Mouse (Mus musculus): ENCODE results near the gene Pskh1. TPM values are rescaled to one million over a fixed set of nuclear protein-coding genes. Genes with fewer than 3 reads are reported as not detected.
A peak's percentile ranks its signal among the peaks of the same experiment; 100 is the strongest.

Pskh1 gene
- polyA plus RNA-seq, 1 experiment, result 51.2 TPM

DNA sequence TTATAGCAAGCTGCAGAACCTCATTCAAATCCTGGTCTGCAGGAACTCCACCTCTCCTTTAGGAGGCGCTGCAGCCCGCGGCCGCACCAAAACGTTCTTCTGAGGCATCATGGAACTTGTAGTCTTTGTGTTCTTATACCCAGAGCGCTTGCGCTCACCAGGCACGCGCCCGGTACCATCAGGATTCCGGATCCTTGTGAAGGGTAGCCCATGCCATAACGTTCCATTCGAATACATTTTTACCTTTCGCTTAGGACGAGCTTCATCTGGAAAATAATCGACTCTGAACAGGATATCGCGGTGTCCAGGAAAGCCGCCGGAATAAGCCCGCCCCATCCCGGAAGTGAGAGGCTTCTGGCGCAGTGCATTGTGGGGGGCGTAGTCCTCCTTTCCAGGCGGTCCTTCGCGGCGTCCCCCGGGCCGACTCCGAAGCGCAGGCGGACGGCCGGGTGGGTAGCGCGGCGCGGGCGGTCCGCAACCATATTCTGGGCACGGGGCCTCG lies 45.5 kb upstream of the Pskh1 start, which contains the start of gene Thap11:
TSS of gene Thap11 (plus strand) at position 418 of the 502 bp plus-strand sequence.
- Histone ChIP-seq H3K36me3 (ENCODE audit: control insufficient read depth, insufficient read depth, low read length) (no peaks in the 10 kb centered on the region), H3K4me1 (replicated peaks; ENCODE audit: control insufficient read depth, insufficient read depth, low read length) (peaks cover 18% of the 10 kb centered on the region), H3K27ac (ENCODE audit: control insufficient read depth, insufficient read depth, low read length) (peak within 1 kb of the TSS; percentile 50; the same call in 1 of the 2 replicates), H3K4me3 (ENCODE audit: control insufficient read depth, insufficient read depth, low read length) (peak within 1 kb of the TSS; percentile 73), H3K27me3 (ENCODE audit: control insufficient read depth, insufficient read depth, low read length) (no peaks in the 10 kb centered on the region)
- TF ChIP-seq POLR2A (IDR thresholded peaks at IDR 0.05; ENCODE audit: control insufficient read depth, extremely low read depth, insufficient read depth, low read length, poor library complexity) (peak; percentile 61; the same call in 1 of the 2 replicates), CTCF (IDR thresholded peaks at IDR 0.05; ENCODE audit: borderline replicate concordance, control insufficient read depth, extremely low read depth, insufficient read depth, low read length, poor library complexity) (peak; percentile 77; the same call in 1 of the 2 replicates)
- under 1% methylated on average over 43 of the region's 43 CpGs for WGBS
- peak; percentile 96 for DNase-seq

DNA sequence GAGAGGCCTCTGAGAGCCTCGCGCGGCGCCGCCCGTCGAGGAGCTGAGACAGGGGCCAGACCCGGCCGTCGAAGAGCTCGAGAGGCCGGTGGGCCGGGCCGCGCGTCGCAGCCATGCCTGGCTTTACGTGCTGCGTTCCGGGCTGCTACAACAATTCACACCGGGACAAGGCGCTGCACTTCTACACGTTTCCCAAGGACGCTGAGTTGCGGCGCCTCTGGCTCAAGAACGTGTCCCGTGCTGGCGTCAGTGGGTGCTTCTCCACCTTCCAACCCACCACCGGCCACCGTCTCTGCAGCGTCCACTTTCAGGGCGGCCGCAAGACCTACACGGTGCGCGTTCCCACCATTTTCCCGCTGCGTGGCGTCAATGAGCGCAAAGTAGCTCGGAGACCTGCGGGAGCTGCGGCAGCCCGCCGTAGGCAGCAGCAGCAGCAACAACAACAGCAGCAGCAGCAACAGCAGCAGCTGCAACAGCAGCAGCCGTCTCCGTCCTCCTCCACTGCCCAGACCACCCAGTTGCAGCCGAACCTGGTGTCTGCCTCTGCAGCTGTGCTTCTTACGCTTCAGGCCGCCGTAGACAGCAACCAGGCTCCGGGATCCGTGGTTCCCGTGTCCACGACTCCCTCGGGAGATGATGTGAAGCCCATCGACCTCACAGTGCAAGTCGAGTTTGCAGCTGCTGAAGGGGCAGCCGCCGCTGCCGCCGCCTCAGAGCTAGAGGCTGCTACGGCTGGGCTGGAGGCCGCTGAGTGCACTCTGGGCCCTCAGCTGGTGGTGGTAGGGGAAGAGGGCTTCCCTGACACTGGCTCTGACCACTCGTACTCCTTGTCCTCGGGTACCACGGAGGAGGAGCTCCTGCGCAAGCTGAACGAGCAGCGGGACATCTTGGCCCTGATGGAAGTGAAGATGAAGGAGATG lies 44.7 kb upstream of the Pskh1 start:
- peak overlapping the region; percentile 73 for H3K4me3 ChIP-seq (ENCODE audit: control insufficient read depth, insufficient read depth, low read length)
- no peaks in the 10 kb centered on the region for H3K27me3 ChIP-seq (ENCODE audit: control insufficient read depth, insufficient read depth, low read length)
- DNase-seq, result peak; percentile 49
- under 1% methylated on average over 71 of the region's 71 CpGs for WGBS
- H3K27ac ChIP-seq (ENCODE audit: control insufficient read depth, insufficient read depth, low read length), result peak overlapping the region; percentile 7; the same call in 1 of the 2 replicates
- no peaks in the 10 kb centered on the region for H3K36me3 ChIP-seq (ENCODE audit: control insufficient read depth, insufficient read depth, low read length)
- no peak for TF ChIP-seq CTCF (IDR thresholded peaks at IDR 0.05; ENCODE audit: borderline replicate concordance, control insufficient read depth, extremely low read depth, insufficient read depth, low read length, poor library complexity)
- TF ChIP-seq POLR2A (IDR thresholded peaks at IDR 0.05; ENCODE audit: control insufficient read depth, extremely low read depth, insufficient read depth, low read length, poor library complexity), result no peak
- H3K4me1 ChIP-seq (replicated peaks; ENCODE audit: control insufficient read depth, insufficient read depth, low read length), result peaks cover 15% of the 10 kb centered on the region

DNA sequence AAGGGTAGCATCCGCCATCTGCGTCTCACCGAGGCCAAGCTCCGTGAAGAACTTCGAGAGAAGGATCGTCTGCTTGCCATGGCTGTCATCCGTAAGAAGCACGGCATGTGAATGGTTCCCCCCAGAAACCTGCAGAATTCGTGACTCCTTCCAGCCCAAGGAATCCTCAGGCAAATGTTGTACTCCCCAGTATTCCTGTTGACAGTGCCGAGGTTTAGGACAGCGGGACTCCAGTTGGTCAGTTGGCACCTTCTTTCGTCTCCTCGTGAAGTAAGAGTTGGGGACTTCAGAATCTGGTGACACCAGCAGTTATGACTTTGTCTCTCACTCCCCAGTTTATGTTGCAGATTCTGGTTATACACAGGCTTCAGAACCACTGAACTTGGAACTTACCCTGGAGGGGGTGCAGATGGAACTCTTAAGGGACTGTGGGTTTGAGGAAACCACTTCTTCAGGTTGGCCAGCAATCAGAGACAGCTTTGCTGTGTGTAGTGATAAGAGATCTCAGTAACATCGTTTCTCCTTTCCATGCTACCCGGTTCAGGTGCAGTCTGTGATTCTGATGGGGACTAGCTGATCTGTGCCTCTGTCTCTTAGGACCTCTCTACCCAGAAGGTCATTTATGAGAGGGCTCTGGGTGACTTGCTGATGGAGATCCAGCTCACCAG lies 43.9 kb upstream of the Pskh1 start:
- H3K36me3 ChIP-seq (ENCODE audit: control insufficient read depth, insufficient read depth, low read length), result no peaks in the 10 kb centered on the region
- H3K4me3 ChIP-seq (ENCODE audit: control insufficient read depth, insufficient read depth, low read length), result peak overlapping the region; percentile 73
- H3K27me3 ChIP-seq (ENCODE audit: control insufficient read depth, insufficient read depth, low read length), result no peaks in the 10 kb centered on the region
- WGBS, result 31% methylated on average over 15 of the region's 15 CpGs
- no peak for TF ChIP-seq POLR2A (IDR thresholded peaks at IDR 0.05; ENCODE audit: control insufficient read depth, extremely low read depth, insufficient read depth, low read length, poor library complexity)
- no peak for TF ChIP-seq CTCF (IDR thresholded peaks at IDR 0.05; ENCODE audit: borderline replicate concordance, control insufficient read depth, extremely low read depth, insufficient read depth, low read length, poor library complexity)
- peaks cover 13% of the 10 kb centered on the region for H3K4me1 ChIP-seq (replicated peaks; ENCODE audit: control insufficient read depth, insufficient read depth, low read length)
- H3K27ac ChIP-seq (ENCODE audit: control insufficient read depth, insufficient read depth, low read length), result no peak overlapping the region
- no peak for DNase-seq

DNA sequence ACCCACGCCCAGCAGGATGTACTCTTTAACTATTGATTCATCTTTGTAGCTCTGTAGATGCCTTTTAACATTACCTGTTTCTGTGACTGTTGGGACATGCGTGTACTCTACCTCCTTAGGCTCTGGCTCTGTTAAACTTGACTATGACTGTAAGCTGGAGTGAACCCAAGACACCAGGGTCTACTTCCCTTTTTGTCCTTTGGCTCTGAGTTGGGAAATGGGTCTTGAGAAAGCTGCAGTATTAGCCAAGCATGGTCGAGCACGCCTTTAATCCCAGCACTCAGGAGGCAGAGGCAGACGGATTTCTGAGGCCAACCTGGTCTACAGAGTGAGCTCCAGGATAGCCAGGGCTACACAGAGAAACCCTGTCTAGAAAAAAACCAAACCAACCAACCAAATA lies 41.7 kb upstream of the Pskh1 start:
- WGBS, result 84% methylated on average over 5 of the region's 5 CpGs
- no peak overlapping the region for H3K27ac ChIP-seq (ENCODE audit: control insufficient read depth, insufficient read depth, low read length)
- DNase-seq, result no peak

DNA sequence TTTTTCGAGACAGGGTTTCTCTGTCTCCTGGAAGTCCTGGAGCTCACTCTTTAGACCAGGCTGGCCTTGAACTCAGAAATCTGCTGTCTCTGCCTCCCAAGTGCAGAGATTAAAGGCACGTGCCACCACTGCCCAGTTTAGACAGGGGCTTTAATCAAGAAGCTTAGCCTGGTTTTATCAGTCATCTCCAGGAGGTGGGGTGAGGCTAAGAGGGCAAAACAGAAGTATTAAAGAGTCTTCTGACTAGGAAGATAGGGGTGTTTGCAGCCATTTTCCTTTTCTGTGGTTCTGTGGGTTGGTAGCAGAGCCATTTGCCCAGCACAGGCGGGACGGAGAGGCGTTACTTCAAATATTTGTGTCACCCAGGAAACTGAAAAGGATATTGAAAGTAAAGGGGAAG lies 40.9 kb upstream of the Pskh1 start:
- no peak for DNase-seq
- Histone ChIP-seq H3K4me3 (ENCODE audit: control insufficient read depth, insufficient read depth, low read length) (no peak overlapping the region), H3K36me3 (ENCODE audit: control insufficient read depth, insufficient read depth, low read length) (no peaks in the 10 kb centered on the region), H3K27me3 (ENCODE audit: control insufficient read depth, insufficient read depth, low read length) (no peaks in the 10 kb centered on the region), H3K4me1 (replicated peaks; ENCODE audit: control insufficient read depth, insufficient read depth, low read length) (peaks cover 13% of the 10 kb centered on the region), H3K27ac (ENCODE audit: control insufficient read depth, insufficient read depth, low read length) (no peak overlapping the region)
- TF ChIP-seq POLR2A (IDR thresholded peaks at IDR 0.05; ENCODE audit: control insufficient read depth, extremely low read depth, insufficient read depth, low read length, poor library complexity), result no peak
- no peak for TF ChIP-seq CTCF (IDR thresholded peaks at IDR 0.05; ENCODE audit: borderline replicate concordance, control insufficient read depth, extremely low read depth, insufficient read depth, low read length, poor library complexity)
- WGBS, result 51% methylated on average over 5 of the region's 5 CpGs

More for the DNA sequence above, 41.7 kb upstream of the Pskh1 start:
- Histone ChIP-seq H3K4me1 (replicated peaks; ENCODE audit: control insufficient read depth, insufficient read depth, low read length) (peaks cover 13% of the 10 kb centered on the region), H3K36me3 (ENCODE audit: control insufficient read depth, insufficient read depth, low read length) (no peaks in the 10 kb centered on the region), H3K4me3 (ENCODE audit: control insufficient read depth, insufficient read depth, low read length) (no peak overlapping the region), H3K27me3 (ENCODE audit: control insufficient read depth, insufficient read depth, low read length) (no peaks in the 10 kb centered on the region)
- TF ChIP-seq POLR2A (IDR thresholded peaks at IDR 0.05; ENCODE audit: control insufficient read depth, extremely low read depth, insufficient read depth, low read length, poor library complexity), result no peak
- TF ChIP-seq CTCF (IDR thresholded peaks at IDR 0.05; ENCODE audit: borderline replicate concordance, control insufficient read depth, extremely low read depth, insufficient read depth, low read length, poor library complexity), result no peak

Data from thymus, adult 2 months (tissue).